Mouse (Mus musculus) midbrain, embryonic 12.5 days (tissue): ENCODE data around the gene Gabrd. TPM values are rescaled to one million over a fixed set of nuclear protein-coding genes. Genes with fewer than 3 reads are reported as not detected.

Experiments
- ATAC-seq: fragments of 200-750 bp; cut with Nextera tagmentation; 2 replicates; pipeline ENCODE4 v1.8.0; 2017; ENCODE audit warnings: low read depth, moderate TSS enrichment, moderate library complexity; ENCODE audit not compliant: low FRiP score
- H3K27ac ChIP-seq: fragments of 300-500 bp; sonication (generic); replicated peaks from 2 replicates; pipeline ENCODE4 v1.5.1; 2016; ENCODE audit warnings: mild to moderate bottlenecking
- H3K27me3 ChIP-seq: fragments of 300-500 bp; sonication (generic); 2 replicates; pipeline ENCODE4 v1.6.1; 2016; ENCODE audit warnings: mild to moderate bottlenecking
- H3K36me3 ChIP-seq: fragments of 300-500 bp; sonication (generic); 2 replicates; pipeline ENCODE4 v1.6.1; 2016
- H3K4me1 ChIP-seq: fragments of 300-500 bp; sonication (generic); 2 replicates; pipeline ENCODE4 v1.6.1; 2016
- H3K4me2 ChIP-seq: fragments of 300-500 bp; sonication (generic); replicated peaks from 2 replicates; pipeline ENCODE4 v1.6.1; 2016; ENCODE audit warnings: mild to moderate bottlenecking, moderate library complexity
- H3K4me3 ChIP-seq: fragments of 300-500 bp; sonication (generic); 2 replicates; pipeline ENCODE4 v1.5.1; 2016; ENCODE audit warnings: mild to moderate bottlenecking
- H3K9ac ChIP-seq: fragments of 300-500 bp; sonication (generic); replicated peaks from 2 replicates; pipeline ENCODE4 v1.6.1; 2016; ENCODE audit warnings: mild to moderate bottlenecking, moderate library complexity
- H3K9me3 ChIP-seq: fragments of 300-500 bp; sonication (generic); 2 replicates; pipeline ENCODE4 v1.6.1; 2016; ENCODE audit warnings: mild to moderate bottlenecking
- WGBS: fragments of 180-500 bp; shearing (Covaris S2); methylation state at CpG from one replicate; pipeline ENCODE4 v1.1.7; 2016; 5-methylcytosine and 5-hydroxymethylcytosine counted together
- polyA plus RNA-seq: library from polyadenylated mRNA; unstranded; fragments of >200 nt; fragmentation: Nextera tagmentation; extraction: Ambion mirVana; gene quantifications from 2 replicates; pipeline ENCODE4 v1.2.1, GENCODE M21; 2016

The Gabrd gene
- polyA plus RNA-seq, 1 experiment from 2014 or later: not detected

DNA sequence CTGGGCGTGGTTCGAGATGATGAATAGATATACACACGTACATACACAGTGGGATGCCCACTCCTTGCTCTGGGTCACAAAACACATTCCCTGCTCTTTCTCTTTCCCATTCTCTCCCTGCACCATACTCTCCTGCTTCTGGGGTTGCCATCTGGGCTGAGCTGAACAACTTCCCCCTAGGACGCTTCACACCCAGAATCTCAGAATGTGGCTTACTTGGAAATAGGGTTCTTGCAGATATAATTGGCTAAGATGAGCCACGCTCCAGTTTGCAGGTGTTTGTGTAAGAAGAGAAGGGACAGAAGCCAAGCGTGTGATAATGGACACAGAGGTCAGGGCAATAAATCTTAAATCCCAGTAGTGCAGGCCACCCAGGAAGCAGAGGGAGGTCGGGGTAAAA is 15.9 kb downstream of the Gabrd start:
- WGBS: 59% methylated on average over 7 of the region's 7 CpGs
- Histone ChIP-seq H3K9me3 (no peaks in the 10 kb centered on the region), H3K4me2 (no peak overlapping the region), H3K27ac (no peak overlapping the region), H3K4me3 (no peak overlapping the region), H3K9ac (no peak overlapping the region), H3K4me1 (peaks cover 6% of the 10 kb centered on the region; the same call in 1 of the 2 replicates), H3K27me3 (peaks cover 8% of the 10 kb centered on the region; the same call in 1 of the 2 replicates), H3K36me3 (no peaks in the 10 kb centered on the region)
- ATAC-seq: no peak

DNA sequence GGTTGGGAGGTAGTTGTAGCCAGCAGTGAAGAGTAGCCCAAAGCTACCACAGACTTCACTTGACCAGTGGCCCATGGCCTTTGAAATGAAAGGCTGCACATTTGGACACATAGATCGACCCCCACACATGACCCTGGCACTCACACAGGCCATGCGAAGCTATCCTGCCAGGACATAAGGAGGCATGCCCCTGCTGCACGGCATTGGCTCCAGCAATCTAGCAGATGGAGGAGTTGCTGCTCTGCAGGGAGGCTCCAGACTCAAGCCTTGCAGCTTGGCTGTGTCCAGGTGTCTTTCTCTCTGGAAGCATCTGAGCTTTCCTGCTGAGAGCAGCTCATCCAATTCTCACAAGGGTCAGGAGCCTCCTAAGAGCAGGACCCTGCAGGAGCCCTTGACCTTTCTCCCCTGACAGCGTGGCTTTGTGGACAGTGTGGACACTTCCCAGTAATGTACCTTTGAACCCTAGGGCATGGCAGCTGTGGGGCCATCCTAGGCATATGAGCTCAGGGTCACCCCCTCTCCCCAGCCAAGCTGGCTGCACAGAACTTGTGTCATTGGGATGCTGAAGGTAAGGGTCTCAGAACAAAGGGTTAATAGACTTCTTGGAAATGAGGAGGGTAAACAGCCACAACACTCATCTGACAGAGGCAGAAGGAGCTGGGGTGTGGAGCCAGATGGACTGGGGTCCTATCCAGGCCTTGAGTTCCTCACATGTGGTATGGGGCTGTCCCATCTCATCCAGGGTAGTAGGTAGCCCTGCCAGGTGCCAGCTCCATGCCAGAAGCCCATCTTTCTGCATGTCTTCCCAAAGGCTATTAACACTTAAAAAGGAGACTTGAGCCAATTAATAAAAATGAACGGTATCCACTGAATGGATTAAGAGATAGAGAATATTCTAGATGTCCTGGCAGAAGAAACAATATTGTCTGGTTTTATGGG is 25.8 kb downstream of the Gabrd start:
- H3K36me3 ChIP-seq: no peaks in the 10 kb centered on the region
- no peaks in the 10 kb centered on the region for H3K9me3 ChIP-seq
- no peak overlapping the region for H3K4me3 ChIP-seq
- WGBS: 80% methylated on average over 5 of the region's 5 CpGs
- no peak overlapping the region for H3K27ac ChIP-seq
- ATAC-seq: no peak
- H3K4me2 ChIP-seq: no peak overlapping the region
- H3K27me3 ChIP-seq: no peaks in the 10 kb centered on the region; the same call in 1 of the 2 replicates
- no peak overlapping the region for H3K9ac ChIP-seq
- no peaks in the 10 kb centered on the region for H3K4me1 ChIP-seq

DNA sequence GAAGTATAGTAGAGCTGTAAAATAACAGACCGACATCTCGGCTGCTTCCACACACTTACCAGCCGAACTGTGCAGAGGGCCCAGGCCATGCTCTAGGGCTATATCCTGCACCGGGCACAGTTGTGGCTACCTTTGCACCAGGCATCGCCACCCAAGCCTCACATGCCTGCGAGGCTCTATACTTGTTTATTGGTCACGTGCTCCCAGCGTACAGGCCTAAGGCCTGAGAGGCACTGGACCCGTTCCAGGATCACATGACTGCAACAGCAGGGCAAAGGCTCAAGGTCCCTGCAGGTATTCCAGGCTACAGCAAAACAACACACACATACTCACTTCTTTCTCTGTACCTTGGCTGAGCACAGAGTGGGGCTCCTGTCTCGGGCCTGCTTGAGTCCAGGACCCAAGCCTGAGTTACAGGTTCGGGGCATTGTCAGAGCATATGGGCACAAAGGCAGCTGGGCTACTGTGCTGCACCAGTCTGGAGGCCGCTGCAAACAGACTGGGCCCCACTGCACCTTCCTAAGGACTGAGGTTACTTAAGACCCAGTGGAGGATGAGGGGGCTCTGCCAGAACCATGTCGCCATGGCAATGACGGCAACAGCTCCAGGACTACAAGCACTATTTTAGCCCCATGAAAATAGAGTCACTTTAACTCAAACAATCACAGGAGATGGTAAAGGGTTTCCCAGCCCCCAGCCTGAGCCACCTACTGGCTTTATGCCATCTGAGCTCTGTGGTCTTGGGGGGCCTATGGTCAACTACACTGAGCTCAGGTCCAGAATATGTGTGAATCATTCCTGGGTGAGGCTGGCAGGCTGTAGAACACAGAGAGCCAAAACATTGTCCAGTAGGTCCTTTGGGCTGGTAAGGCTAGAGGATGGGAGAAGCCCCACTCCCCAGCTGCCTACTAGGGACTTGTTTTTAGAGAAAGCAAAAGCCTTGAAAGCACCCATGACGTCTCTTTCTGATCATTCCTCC is 26.9 kb downstream of the Gabrd start:
- H3K9ac ChIP-seq: no peak overlapping the region
- no peaks in the 10 kb centered on the region for H3K4me1 ChIP-seq
- no peaks in the 10 kb centered on the region for H3K36me3 ChIP-seq
- WGBS: 90% methylated on average over 15 of the region's 15 CpGs
- H3K27ac ChIP-seq: no peak overlapping the region
- H3K27me3 ChIP-seq: no peaks in the 10 kb centered on the region; the same call in 1 of the 2 replicates
- no peak for ATAC-seq
- H3K4me2 ChIP-seq: no peak overlapping the region
- H3K9me3 ChIP-seq: no peaks in the 10 kb centered on the region
- H3K4me3 ChIP-seq: no peak overlapping the region

DNA sequence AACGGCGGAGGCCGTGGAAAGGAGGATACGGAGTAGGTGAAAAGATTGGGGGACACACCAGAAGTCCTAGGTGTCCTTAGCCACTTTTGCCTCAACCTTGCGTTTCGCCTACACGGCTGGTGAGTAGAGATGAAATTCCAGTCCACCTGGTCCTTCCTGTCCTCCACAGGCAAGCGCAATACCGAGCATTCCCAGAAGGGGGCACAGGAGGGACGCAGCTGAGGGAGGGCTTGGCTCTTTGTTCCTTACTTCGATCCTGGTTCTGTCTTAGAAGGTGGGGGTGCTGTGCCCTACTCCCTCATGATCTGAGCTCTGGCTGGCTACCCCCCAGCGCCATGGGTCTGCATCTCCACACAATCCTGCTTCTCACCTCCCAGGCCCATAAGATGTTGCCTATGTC is 29.2 kb downstream of the Gabrd start:
- Histone ChIP-seq H3K4me2 (peak overlapping the region; percentile 4; the same call in 1 of the 2 replicates), H3K9ac (no peak overlapping the region), H3K36me3 (no peaks in the 10 kb centered on the region), H3K4me1 (no peaks in the 10 kb centered on the region), H3K27me3 (peaks cover 13% of the 10 kb centered on the region), H3K4me3 (no peak overlapping the region), H3K9me3 (no peaks in the 10 kb centered on the region), H3K27ac (no peak overlapping the region)
- 26% methylated on average over 12 of the region's 12 CpGs for WGBS
- ATAC-seq: peak; percentile 30; the same call in 1 of the 2 replicates

DNA sequence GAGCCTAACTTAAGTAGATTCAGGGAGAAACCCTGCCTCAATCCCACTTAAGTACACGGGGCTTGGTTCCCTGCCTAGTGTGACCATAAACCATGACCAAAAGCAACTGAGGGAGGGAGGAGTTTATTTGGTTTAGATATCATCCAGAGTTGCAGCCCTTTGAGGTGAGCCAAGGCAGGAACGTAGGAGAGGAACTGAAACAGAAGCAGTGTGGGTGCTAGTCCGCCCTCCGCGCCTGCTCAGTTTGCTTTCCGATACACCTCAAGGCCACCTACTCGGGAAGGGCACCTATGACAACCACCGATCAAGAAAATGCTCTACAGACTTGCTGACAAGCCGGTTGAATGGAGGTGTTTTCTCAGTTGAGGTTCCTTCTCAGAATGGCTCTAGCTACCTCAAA is 30.2 kb downstream of the Gabrd start:
- no peak overlapping the region for H3K9ac ChIP-seq
- WGBS: 91% methylated on average over 9 of the region's 9 CpGs
- no peaks in the 10 kb centered on the region for H3K9me3 ChIP-seq
- peaks cover 22% of the 10 kb centered on the region for H3K27me3 ChIP-seq
- no peak overlapping the region for H3K4me3 ChIP-seq
- no peak overlapping the region for H3K27ac ChIP-seq
- no peak overlapping the region for H3K4me2 ChIP-seq
- H3K36me3 ChIP-seq: no peaks in the 10 kb centered on the region
- no peak for ATAC-seq
- H3K4me1 ChIP-seq: no peaks in the 10 kb centered on the region

DNA sequence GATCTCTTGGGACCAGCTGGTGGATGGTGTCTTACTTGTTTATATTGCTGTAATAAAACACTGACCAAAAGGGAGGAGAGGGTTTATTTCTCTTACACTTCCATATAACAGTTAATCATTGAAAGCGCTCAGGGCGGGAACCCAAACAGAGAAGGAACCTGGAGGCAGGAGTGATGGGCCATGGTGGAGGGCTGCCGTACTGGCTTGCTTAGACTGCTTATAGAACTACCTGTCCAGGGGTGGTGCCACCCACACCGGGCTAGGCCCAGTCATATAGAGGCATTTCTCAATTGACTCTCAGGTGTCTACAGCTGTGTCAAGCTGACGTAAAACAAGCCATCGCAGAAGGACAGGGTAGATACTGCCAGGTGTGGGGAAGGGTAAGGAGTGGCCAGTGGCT is 31.1 kb downstream of the Gabrd start:
- 90% methylated on average over 6 of the region's 6 CpGs for WGBS
- Histone ChIP-seq H3K4me1 (peaks cover 1% of the 10 kb centered on the region; the same call in 1 of the 2 replicates), H3K36me3 (no peaks in the 10 kb centered on the region), H3K9ac (no peak overlapping the region), H3K27ac (no peak overlapping the region), H3K4me3 (no peak overlapping the region), H3K4me2 (no peak overlapping the region), H3K9me3 (no peaks in the 10 kb centered on the region), H3K27me3 (peaks cover 32% of the 10 kb centered on the region)
- no peak for ATAC-seq

DNA sequence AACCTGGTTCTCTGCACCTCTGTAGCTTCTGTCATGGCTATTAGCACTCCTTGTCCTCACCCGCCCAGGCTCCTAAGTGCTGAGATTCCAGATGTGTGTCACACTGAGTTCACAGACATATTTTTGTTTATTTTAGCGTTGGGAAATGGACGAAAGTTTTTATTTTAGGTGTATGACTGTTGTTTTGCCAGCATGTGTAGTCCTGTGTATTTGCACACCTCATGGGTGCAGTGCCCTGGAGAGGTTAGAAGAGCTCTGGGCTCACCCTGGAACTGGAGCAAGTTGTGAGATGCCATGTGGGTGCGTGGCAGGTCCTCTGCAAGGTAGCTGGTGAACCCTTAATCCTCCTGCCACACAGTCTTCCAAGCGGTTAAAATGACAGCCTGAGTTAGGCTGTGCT is 35.5 kb downstream of the Gabrd start:
- no peak overlapping the region for H3K4me3 ChIP-seq
- H3K27ac ChIP-seq: no peak overlapping the region
- H3K9me3 ChIP-seq: no peaks in the 10 kb centered on the region
- no peak overlapping the region for H3K9ac ChIP-seq
- ATAC-seq: no peak
- WGBS: 36% methylated on average over 5 of the region's 5 CpGs
- no peaks in the 10 kb centered on the region for H3K36me3 ChIP-seq
- H3K27me3 ChIP-seq: peaks cover 70% of the 10 kb centered on the region
- H3K4me2 ChIP-seq: no peak overlapping the region
- peaks cover 11% of the 10 kb centered on the region for H3K4me1 ChIP-seq

DNA sequence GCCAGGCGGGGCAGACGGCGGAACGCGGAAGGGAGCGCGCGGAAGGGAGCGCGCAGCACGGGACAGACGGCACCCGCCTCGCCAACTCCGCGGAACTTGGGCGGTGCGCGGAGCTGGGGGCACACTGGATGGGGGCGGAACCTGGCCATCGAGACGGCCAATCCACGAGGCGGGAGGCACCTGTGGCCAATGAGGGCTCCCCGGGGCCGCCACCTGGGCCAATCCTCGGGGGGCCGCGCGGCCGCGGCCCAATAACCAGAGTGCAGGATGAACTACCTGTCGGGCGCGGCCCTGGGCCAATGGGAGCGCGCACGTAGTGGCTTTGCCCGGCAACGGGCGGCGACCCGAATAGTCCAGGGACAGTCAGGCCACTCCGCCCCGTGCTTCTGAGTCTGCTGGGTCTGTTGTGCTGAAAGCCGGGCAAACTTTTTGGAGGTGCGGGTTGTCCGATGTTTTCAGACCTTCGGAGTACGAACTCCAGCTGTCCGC is 36.6 kb downstream of the Gabrd start, which contains the start of gene Prkcz:
Prkcz (minus strand) TSS at position 59 of the 489 bp plus-strand sequence.
- under 1% methylated on average over 50 of the region's 51 CpGs for WGBS
- Histone ChIP-seq H3K4me1 (peaks cover 11% of the 10 kb centered on the region), H3K36me3 (no peaks in the 10 kb centered on the region), H3K27ac (no peak within 1 kb of the TSS), H3K9me3 (no peaks in the 10 kb centered on the region), H3K27me3 (peaks cover 78% of the 10 kb centered on the region), H3K4me3 (peak within 1 kb of the TSS; percentile 42), H3K9ac (no peak within 1 kb of the TSS), H3K4me2 (peak within 1 kb of the TSS; percentile 57)
- ATAC-seq: 0 out of 2 replicates have a peak, but pooled peaks have one; percentile 58

DNA sequence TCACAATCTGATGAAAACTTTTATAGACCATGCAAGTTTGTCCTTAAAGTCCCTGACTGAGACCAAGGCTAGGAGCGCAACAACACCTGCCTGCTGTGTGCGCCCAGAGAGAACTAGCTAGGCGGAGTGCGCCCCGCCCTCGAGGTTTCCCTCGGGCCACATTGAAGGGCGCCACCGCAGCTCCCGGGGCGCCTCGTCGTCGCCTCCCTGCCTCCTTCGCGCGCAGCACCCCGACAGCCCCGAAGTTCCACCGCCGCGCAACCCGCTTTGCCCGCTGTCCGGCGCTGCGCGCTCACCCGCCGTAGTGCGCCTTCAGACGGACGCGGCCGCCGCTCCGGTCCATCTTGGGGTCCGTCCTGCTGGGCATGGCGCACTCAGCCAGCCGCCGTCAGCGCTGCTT is 37.1 kb downstream of the Gabrd start:
- H3K4me1 ChIP-seq: peaks cover 11% of the 10 kb centered on the region
- no peak for ATAC-seq
- peak overlapping the region; percentile 57 for H3K4me2 ChIP-seq
- no peaks in the 10 kb centered on the region for H3K36me3 ChIP-seq
- H3K27me3 ChIP-seq: peaks cover 78% of the 10 kb centered on the region
- no peak overlapping the region for H3K27ac ChIP-seq
- H3K4me3 ChIP-seq: peak overlapping the region; percentile 42
- H3K9me3 ChIP-seq: no peaks in the 10 kb centered on the region
- WGBS: under 1% methylated on average over 40 of the region's 42 CpGs
- no peak overlapping the region for H3K9ac ChIP-seq

DNA sequence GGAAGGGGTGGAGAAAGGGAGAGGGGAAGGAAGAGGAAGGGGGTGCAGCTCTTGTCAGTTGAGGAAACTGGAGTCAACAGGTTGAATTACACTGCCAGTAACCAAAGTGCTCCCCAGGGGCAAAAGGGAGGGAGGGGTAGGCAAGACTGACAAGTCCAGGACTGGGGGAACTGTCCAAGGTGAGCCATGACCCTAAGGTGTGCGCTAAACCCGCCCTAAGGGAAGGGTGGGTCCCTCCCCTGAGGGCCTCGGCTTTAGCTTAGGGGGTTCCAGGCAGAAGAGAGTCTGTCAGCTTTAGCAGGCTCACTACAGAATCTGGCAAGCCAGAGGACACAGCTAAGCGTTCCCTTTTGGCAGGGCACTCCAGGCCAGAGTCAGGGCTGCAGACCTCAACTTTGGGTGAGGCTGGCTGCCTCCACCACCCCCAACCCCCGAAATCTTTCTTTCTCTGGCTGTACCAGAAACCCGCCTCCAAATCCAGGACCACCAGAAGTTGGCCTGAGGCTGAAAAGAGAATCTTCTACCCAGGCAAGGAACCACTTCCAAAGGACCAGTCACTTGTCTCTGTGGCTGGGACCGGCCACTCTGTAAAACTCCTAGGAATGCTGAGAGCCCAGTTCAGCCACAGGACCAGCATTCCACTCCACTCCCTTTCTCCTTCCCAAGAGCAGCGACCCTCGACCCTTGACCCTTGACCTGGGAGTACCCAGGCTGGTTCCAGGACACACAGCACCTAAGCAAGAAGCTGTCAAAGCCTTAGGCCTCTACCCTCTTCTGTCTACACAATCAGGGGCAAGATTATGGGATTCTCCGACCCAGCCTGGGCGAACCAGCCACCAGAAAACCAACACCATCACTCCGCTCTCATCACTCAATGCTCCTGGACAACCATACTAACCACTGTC is 38.1 kb downstream of the Gabrd start:
- Histone ChIP-seq H3K4me1 (peaks cover 11% of the 10 kb centered on the region), H3K4me3 (no peak overlapping the region), H3K36me3 (no peaks in the 10 kb centered on the region), H3K27ac (no peak overlapping the region), H3K9ac (no peak overlapping the region), H3K4me2 (no peak overlapping the region), H3K9me3 (no peaks in the 10 kb centered on the region), H3K27me3 (peaks cover 76% of the 10 kb centered on the region)
- no peak for ATAC-seq
- 46% methylated on average over 12 of the region's 12 CpGs for WGBS

DNA sequence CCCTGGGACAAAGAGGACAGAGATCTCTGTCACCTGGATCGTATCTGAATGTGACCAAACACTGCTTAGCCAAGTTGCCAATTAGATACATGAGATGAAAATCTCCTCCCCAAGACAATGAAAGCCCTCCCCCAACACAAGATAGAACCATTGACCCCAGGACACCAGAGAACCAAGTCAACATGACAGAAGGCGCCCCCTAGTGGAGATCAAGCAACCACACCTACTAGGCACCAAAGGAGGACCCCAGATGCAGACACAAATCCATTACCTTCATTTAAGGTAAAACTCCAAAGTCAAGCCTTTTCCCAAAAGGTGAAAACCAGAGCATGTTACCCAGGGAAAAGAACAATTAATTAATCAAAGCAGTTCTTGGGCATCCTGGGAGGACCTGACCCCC is 40.3 kb downstream of the Gabrd start:
- ATAC-seq: no peak
- H3K4me3 ChIP-seq: no peak overlapping the region
- WGBS: 51% methylated on average over 2 of the region's 2 CpGs

More for the DNA sequence above, 40.3 kb downstream of the Gabrd start:
- no peak overlapping the region for H3K9ac ChIP-seq
- no peaks in the 10 kb centered on the region for H3K36me3 ChIP-seq
- no peaks in the 10 kb centered on the region for H3K9me3 ChIP-seq
- H3K4me1 ChIP-seq: peaks cover 11% of the 10 kb centered on the region
- no peak overlapping the region for H3K27ac ChIP-seq
- H3K27me3 ChIP-seq: peaks cover 55% of the 10 kb centered on the region
- no peak overlapping the region for H3K4me2 ChIP-seq
